Mouse (Mus musculus) activated CD4-positive, CD25-positive, alpha-beta regulatory T cell (primary cell): Measurements from ENCODE around the gene Gm6760. TPM values are rescaled to one million over a fixed set of nuclear protein-coding genes. Genes with fewer than 3 reads are reported as not detected.

Experiments
- polyA plus RNA-seq, 2 experiments: library from polyadenylated mRNA; unstranded; fragments of 100-300 nt; shearing (Covaris generic); gene quantifications; one replicate each; pipeline ENCODE4 v1.2.1; 2017

Gene Gm6760
- not detected for polyA plus RNA-seq

DNA sequence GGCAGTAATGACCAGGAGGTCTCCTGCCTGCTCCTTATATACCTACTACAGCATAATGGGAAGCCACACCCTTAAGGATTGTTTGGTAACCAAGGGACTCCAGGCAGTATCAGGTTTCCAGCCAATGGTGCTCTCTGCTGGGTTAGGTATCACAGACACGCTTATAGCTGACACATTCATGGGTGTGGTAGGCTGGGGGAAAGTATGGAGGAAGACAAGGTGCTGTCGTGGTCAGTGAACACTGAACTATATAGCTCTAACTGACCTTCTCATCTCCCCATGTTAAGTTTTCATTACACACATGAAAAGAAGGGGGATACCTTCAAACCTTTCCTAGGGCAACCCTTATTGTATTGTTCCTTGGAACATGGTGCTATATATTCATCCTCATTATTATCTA, at the start of gene Gm6760:
Gm6760 (minus strand) TSS at position 101 of the 400 bp plus-strand sequence.

DNA sequence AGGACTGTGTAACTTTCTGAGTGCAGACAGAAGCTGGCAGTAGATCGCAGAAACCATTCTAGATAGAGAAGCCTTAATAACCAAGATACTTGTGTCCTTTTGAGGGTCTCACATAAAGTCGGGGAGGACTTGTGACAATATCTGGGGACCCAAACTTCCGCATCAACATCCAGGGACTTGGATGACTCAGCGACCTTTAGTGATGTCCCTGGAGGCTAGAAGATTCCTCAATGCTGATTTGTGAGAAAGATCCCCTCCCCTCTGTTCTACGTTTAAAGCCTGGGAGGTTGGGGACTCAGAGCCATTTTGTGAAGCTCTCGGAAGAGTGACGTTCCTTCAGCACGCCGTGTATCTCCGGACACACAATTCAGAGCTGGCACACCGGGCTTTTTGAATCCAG, 21.2 kb upstream of the Gm6760 start, which contains the start of gene 3830417A13Rik:
3830417A13Rik (plus strand) TSS at position 301 of the 400 bp plus-strand sequence.

Other genes with a start within 250 kb of the Gm6760 start
- gene 3830417A13Rik, start 21.4 kb upstream of the Gm6760 start, polyA plus RNA-seq, result not detected
- under 1 TPM in 1 of 2 experiments, not detected in 1; 0.42 TPM for gene Slitrk4, start 124.8 kb upstream of the Gm6760 start, polyA plus RNA-seq